Mouse (Mus musculus): Measurements from ENCODE around the gene Sar1b.

DNA sequence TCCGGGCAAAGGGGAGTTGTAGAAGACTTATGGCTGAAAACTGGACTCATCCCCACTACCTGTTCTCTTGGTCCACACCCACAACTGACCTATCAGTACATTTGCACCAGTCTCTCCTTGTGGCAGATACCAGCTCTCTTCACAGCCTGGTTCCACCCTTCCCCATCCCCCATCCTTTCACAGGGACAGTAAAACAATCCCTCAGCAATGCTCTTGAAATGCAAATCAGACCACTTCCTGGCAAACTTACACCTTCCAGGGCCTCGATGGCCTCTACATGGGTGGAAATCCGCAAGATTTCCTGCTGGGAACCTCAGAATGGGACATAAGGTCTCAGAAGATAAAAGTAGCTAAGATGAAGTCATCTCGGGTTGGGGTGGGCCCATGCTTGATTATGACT is 59.2 kb downstream of the Sar1b start:
- TF ChIP-seq POLR2A (IDR thresholded peaks at IDR 0.05; ENCODE audit: insufficient read length, low read depth) (no peak), TCF12 (IDR thresholded peaks at IDR 0.05; ENCODE audit: insufficient read depth, poor library complexity, severe bottlenecking) (no peak)
